In the genomic region with DNA sequence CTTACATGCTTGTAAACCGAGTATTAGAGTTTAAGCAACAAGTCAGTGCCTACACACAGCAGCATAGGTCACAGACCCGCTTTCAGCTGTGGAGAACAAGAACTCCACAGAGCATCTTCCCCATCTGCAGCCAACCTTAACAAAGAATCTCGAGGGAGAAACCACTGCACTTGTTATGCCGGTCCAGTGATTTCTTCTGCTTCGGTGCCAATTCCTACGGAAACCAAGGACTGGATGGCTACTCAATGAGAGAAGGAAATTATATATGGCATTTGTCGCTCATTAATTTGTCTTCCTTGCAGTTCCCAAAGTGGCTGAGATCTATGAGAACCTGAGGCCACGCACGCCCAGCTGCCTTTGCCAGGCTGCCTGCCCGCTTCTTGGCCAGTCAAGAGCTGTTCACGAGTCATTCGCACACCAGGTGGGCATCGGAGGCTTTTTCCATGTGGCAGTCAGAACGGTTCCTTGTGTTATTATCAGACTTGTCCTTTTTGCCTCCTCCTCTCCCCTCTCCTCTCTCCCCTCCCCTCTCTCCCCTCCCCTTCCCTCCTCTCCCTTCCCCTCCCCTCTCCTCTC, we compare ENCODE assay signal across 31 mouse cellular contexts. TPM values are rescaled to one million over a fixed set of nuclear protein-coding genes. Genes with fewer than 3 reads are reported as not detected.
DNase-seq lines count a peak whose midpoint lies in the region; ATAC-seq and TF ChIP-seq lines count a peak whose summit lies in the region.
"Had no signal": no experiment of that assay in that cellular context is flagged by ENCODE, and none has a peak within 500 bp of the region (broad histone marks: within the 10 kb centered on the region; RNA-seq: fewer than 3 reads in every experiment).

No protein-coding gene starts in this region.

- TF ChIP-seq CTCF in midbrain, postnatal 0 days (IDR thresholded peaks at IDR 0.05), result no peak

- no peaks in the 10 kb centered on the region for H3K9me3 ChIP-seq in forebrain, embryonic 14.5 days (replicated peaks; ENCODE audit: control insufficient read depth, low read length)
- no peaks in the 10 kb centered on the region for H3K9me3 ChIP-seq in forebrain, embryonic 12.5 days
- no peaks in the 10 kb centered on the region for H3K9me3 ChIP-seq in midbrain, postnatal 0 days (ENCODE audit: low read length)
- no peaks in the 10 kb centered on the region for H3K9me3 ChIP-seq in midbrain, embryonic 11.5 days (ENCODE audit: control insufficient read depth, low read length)
- H3K9me3 ChIP-seq: G1E; heart, embryonic 15.5 days; limb, embryonic 10.5 days; liver, embryonic 15.5 days; lung, embryonic 15.5 days; megakaryocyte, embryonic 14.5 days had no signal

- H3K9ac ChIP-seq in forebrain, embryonic 14.5 days (ENCODE audit: low read length), result no peak overlapping the region
- H3K9ac ChIP-seq in forebrain, embryonic 12.5 days, result no peak overlapping the region
- no peak overlapping the region for H3K9ac ChIP-seq in midbrain, postnatal 0 days (replicated peaks; ENCODE audit: low read length, poor library complexity, severe bottlenecking)
- no peak overlapping the region for H3K9ac ChIP-seq in midbrain, embryonic 11.5 days (ENCODE audit: low read length)
- H3K9ac ChIP-seq: heart, embryonic 15.5 days; hindbrain, embryonic 14.5 days; liver, embryonic 15.5 days; lung, embryonic 15.5 days had no signal

- H3K4me3 ChIP-seq in forebrain, embryonic 14.5 days (ENCODE audit: low read depth, low read length), result no peak overlapping the region
- H3K4me3 ChIP-seq in forebrain, embryonic 12.5 days (replicated peaks), result no peak overlapping the region
- no peak overlapping the region for H3K4me3 ChIP-seq in midbrain, postnatal 0 days (ENCODE audit: low read depth, low read length)
- no peak overlapping the region for H3K4me3 ChIP-seq in midbrain, embryonic 11.5 days (ENCODE audit: low read depth, low read length)
- H3K4me3 ChIP-seq: heart, adult 2 months; heart, embryonic 15.5 days; left cerebral cortex, adult 2 months; limb, embryonic 10.5 days; liver, embryonic 15.5 days; lung, embryonic 15.5 days; megakaryocyte, embryonic 14.5 days had no signal

- no peaks in the 10 kb centered on the region for H3K36me3 ChIP-seq in forebrain, embryonic 14.5 days (ENCODE audit: control insufficient read depth, insufficient read depth, low read length)
- H3K36me3 ChIP-seq in forebrain, embryonic 12.5 days (replicated peaks), result no peaks in the 10 kb centered on the region
- no peaks in the 10 kb centered on the region for H3K36me3 ChIP-seq in midbrain, postnatal 0 days (ENCODE audit: insufficient read depth, low read length)
- H3K36me3 ChIP-seq in midbrain, embryonic 11.5 days (ENCODE audit: control insufficient read depth, insufficient read depth, low read length), result no peaks in the 10 kb centered on the region
- H3K36me3 ChIP-seq: G1E; heart, embryonic 15.5 days; limb, embryonic 10.5 days; liver, embryonic 15.5 days; lung, embryonic 15.5 days had no signal

- H3K27ac ChIP-seq in forebrain, embryonic 14.5 days (ENCODE audit: low read depth, low read length), result no peak overlapping the region
- no peak overlapping the region for H3K27ac ChIP-seq in forebrain, embryonic 12.5 days
- no peak overlapping the region for H3K27ac ChIP-seq in midbrain, postnatal 0 days (ENCODE audit: low read depth, low read length)
- H3K27ac ChIP-seq in midbrain, embryonic 11.5 days (ENCODE audit: low read depth, low read length), result no peak overlapping the region
- H3K27ac ChIP-seq: heart, adult 2 months; heart, embryonic 15.5 days; hindbrain, embryonic 14.5 days; kidney, postnatal 0 days; left cerebral cortex, adult 2 months; limb, embryonic 10.5 days; liver, embryonic 15.5 days; lung, embryonic 15.5 days had no signal

- peak; percentile 37; the same call in 1 of the 2 replicates for ATAC-seq in forebrain, embryonic 14.5 days
- no peak for ATAC-seq in forebrain, embryonic 12.5 days (ENCODE audit: low FRiP score)
- ATAC-seq in midbrain, postnatal 0 days (ENCODE audit: low FRiP score), result no peak
- no peak for ATAC-seq in midbrain, embryonic 11.5 days (ENCODE audit: low FRiP score)
- ATAC-seq: activated CD4-positive, CD25-positive, alpha-beta regulatory T cell, adult 4 months; midbrain, embryonic 16.5 days had no signal

- 51% methylated on average over 14 of the region's 14 CpGs for WGBS in forebrain, embryonic 14.5 days
- 69% methylated on average over 14 of the region's 14 CpGs for WGBS in forebrain, embryonic 12.5 days
- 67% methylated on average over 14 of the region's 14 CpGs for WGBS in midbrain, postnatal 0 days
- WGBS in midbrain, embryonic 11.5 days, result 83% methylated on average over 14 of the region's 14 CpGs

- H3K4me2 ChIP-seq in forebrain, embryonic 14.5 days (ENCODE audit: low read length), result no peak overlapping the region
- no peak overlapping the region for H3K4me2 ChIP-seq in forebrain, embryonic 12.5 days
- H3K4me2 ChIP-seq in midbrain, postnatal 0 days (ENCODE audit: low read depth, low read length, poor library complexity, severe bottlenecking), result no peak overlapping the region
- no peak overlapping the region for H3K4me2 ChIP-seq in midbrain, embryonic 11.5 days
- H3K4me2 ChIP-seq: heart, embryonic 15.5 days; hindbrain, embryonic 14.5 days; liver, embryonic 15.5 days; lung, embryonic 15.5 days had no signal

- H3K4me1 ChIP-seq in forebrain, embryonic 14.5 days (ENCODE audit: control insufficient read depth, insufficient read depth, low read length), result peaks cover 3% of the 10 kb centered on the region; the same call in 1 of the 2 replicates
- H3K4me1 ChIP-seq in forebrain, embryonic 12.5 days, result peaks cover 4% of the 10 kb centered on the region; the same call in 1 of the 2 replicates
- no peaks in the 10 kb centered on the region for H3K4me1 ChIP-seq in midbrain, postnatal 0 days (ENCODE audit: insufficient read depth, low read length)
- no peaks in the 10 kb centered on the region for H3K4me1 ChIP-seq in midbrain, embryonic 11.5 days (ENCODE audit: control insufficient read depth, insufficient read depth, low read length)
- H3K4me1 ChIP-seq: lung, embryonic 15.5 days had no signal

- peak; percentile 72 to 80 for DNase-seq in cerebellum, postnatal 10 days
- DNase-seq in cerebellum, adult 18-20 months, result no peak
- DNase-seq in forebrain, embryonic 14.5 days (ENCODE audit: low spot score), result peak; percentile 49
- peak; percentile 36 for DNase-seq in midbrain, postnatal 0 days (ENCODE audit: low spot score)
- no peak for DNase-seq in midbrain, embryonic 11.5 days (ENCODE audit: low spot score, missing footprints)
- no peak for DNase-seq in embryo, embryonic 9.5 days (ENCODE audit: extremely low spot score)
- no peak for DNase-seq in natural killer cell, adult 2 months (ENCODE audit: low spot score in 2 of 2)
- DNase-seq: adrenal gland, postnatal 10 days; gastrocnemius, postnatal 25 days; heart, adult 2 months; heart, postnatal 36 days; kidney, adult 2 months; liver; lung, postnatal 36 days; right cerebral cortex, postnatal 14 days had no signal

- H3K27me3 ChIP-seq in forebrain, embryonic 14.5 days (replicated peaks; ENCODE audit: control insufficient read depth, insufficient read depth, low read length), result no peaks in the 10 kb centered on the region
- H3K27me3 ChIP-seq in forebrain, embryonic 12.5 days, result no peaks in the 10 kb centered on the region
- no peaks in the 10 kb centered on the region for H3K27me3 ChIP-seq in midbrain, postnatal 0 days (ENCODE audit: insufficient read depth, low read length)
- H3K27me3 ChIP-seq in midbrain, embryonic 11.5 days (ENCODE audit: control insufficient read depth, insufficient read depth, low read length), result no peaks in the 10 kb centered on the region
- H3K27me3 ChIP-seq: CH12.LX; heart, embryonic 15.5 days; liver, embryonic 15.5 days; lung, embryonic 15.5 days; megakaryocyte, embryonic 14.5 days had no signal

RNA-seq across cellular contexts. Expression of gene Rhoh, which starts 30.3 kb away (rescaled TPM):
- polyA plus RNA-seq in forebrain, embryonic 14.5 days (2014; fragmentation: Nextera tagmentation; extraction: Ambion mirVana), result 0.25 and 0.29 TPM in 2 replicates
- polyA plus RNA-seq in forebrain, embryonic 12.5 days (2016; fragmentation: Nextera tagmentation; extraction: Ambion mirVana), result 0.15 and 0.59 TPM in 2 replicates
- total RNA-seq in midbrain, postnatal 0 days (2014; rRNA removed), result 0.33 and 1.5 TPM in 2 replicates
- 0.38 and 0.51 TPM in 2 replicates for polyA plus RNA-seq in midbrain, postnatal 0 days (2015; fragmentation: Nextera tagmentation; extraction: Ambion mirVana)
- 0.21 and 0.33 TPM in 2 replicates for polyA plus RNA-seq in midbrain, embryonic 11.5 days (2014; fragmentation: Nextera tagmentation; extraction: Ambion mirVana)
- polyA plus RNA-seq: G1E had no signal

RNA-seq across cellular contexts. Expression of gene Chrna9, which starts 43.4 kb away (rescaled TPM):
- polyA plus RNA-seq in forebrain, embryonic 14.5 days (2014; fragmentation: Nextera tagmentation; extraction: Ambion mirVana), result not detected in 2 replicates
- polyA plus RNA-seq in forebrain, embryonic 12.5 days (2016; fragmentation: Nextera tagmentation; extraction: Ambion mirVana), result not detected in 2 replicates
- total RNA-seq in midbrain, postnatal 0 days (2014; rRNA removed), result not detected in 2 replicates
- polyA plus RNA-seq in midbrain, postnatal 0 days (2015; fragmentation: Nextera tagmentation; extraction: Ambion mirVana), result not detected in 2 replicates
- not detected in 2 replicates for polyA plus RNA-seq in midbrain, embryonic 11.5 days (2014; fragmentation: Nextera tagmentation; extraction: Ambion mirVana)
- total RNA-seq: CH12.LX; heart, postnatal 36 days; layer of hippocampus, postnatal 10 days; left cerebral cortex, adult 2 months; neutrophil, adult 5-6 weeks had no signal
- polyA plus RNA-seq: G1E; heart, adult 2 months; hindbrain, embryonic 14.5 days; intestine, embryonic 14.5 days; kidney, adult 2 months; liver, embryonic 15.5 days; midbrain, embryonic 16.5 days had no signal

Comparison
In these comparisons a context has a peak if more than half of its experiments do, and no peak if none do; other contexts are left out.
1. DNase-seq: peak in cerebellum, postnatal 10 days (2 of 2), forebrain, embryonic 14.5 days (single experiment) and midbrain, postnatal 0 days (single experiment); none in cerebellum, adult 18-20 months (0 of 2), midbrain, embryonic 11.5 days (single experiment), embryo, embryonic 9.5 days (single experiment) and natural killer cell, adult 2 months (0 of 2).